Mouse (Mus musculus) adrenal gland, adult (tissue): ENCODE measurements around the gene Olfr456.
"Not testable (repeated sequence)": the region's sequence is repeated elsewhere in the genome, so short reads cannot be mapped to it uniquely, and the experiment has no call there.

ENCODE experiments used
- DNase-seq, 2 experiments: peaks; one replicate each; pipeline ENCODE4 v3.0.0; 2022 to 2023; ENCODE audit warnings: low spot score in 1 of 2; ENCODE audit not compliant: inconsistent age in 2 of 2

The Olfr456 gene

DNA sequence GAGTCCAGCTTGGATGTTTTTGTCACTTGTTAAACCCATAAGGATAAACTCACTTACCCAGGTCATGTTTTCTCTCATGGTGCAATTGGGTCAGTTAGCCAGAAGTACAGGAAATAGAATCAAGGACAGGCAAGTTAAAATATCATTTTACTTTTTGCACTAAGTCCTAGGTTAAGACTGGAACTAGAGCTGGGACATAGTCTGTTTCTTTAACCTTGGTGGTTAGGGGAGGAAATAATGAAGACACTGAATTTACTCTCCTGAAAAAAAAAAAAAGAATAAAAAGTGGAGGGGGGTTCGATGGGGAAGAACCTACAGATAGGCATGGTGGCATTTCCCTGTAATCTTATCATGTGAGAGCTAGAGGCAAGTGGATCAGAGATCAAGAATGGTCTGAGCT, at the start of gene Olfr456:
Gene Olfr456, minus strand, starts transcription at position 101 of the 400 bp plus-strand sequence.
- no peak for DNase-seq

DNA sequence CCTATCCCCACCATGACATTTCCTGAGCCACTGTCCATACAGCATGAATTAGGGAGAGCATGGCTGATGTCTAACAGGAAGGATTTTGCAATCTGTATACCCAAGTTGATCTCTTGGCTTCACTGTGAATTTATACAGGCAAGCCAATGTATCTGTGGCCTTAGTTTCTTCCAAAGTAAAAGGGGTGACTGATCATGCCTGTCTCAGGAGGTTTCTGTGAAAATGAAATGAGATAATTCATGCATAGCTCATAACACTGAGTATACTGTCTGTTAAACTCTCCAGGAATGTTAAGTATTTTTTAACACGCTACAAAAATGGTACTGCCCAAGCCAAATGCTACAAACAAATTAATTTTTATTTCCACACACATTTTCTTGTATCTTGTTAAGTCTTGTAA, 26.4 kb upstream of the Olfr456 start:
- DNase-seq = no peak

DNA sequence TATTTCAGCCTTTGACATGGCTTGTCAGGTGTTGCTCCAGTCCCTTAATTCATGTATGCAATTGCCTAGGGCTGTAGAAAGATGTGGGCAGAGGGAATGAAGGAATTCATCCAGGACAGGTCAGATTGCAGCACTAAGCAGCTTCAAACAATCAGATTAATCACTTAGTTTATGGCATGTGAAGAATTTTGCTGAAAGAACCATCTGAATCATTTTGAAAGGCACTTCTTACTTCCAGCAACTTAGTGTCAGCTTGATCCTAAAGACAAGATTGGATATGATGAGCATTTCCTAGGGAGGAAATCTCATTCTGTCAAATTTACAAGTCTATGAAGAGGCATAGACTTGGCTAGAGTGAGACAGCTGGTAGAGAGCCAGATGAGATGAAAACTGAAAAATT, 22.3 kb upstream of the Olfr456 start:
- DNase-seq = no peak

DNA sequence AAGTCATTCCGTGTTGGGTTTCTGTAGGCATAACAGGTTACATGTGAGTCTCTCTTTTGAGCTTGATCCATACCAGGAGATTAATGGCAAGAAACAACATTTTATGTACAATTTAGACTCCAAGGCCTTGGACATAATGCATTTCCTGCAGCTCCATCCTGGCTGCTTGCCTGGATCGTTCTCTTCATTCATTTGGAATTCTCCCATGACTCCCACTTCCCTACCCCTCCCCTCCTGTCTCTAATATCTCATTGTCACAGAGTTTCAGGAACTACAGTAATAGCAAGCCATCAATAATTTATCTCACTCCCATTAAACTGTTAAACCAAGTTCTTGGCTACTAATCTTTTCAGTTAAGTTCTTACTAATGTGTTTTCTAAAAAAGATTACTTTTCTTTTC, 16.5 kb upstream of the Olfr456 start:
- DNase-seq = no peak

DNA sequence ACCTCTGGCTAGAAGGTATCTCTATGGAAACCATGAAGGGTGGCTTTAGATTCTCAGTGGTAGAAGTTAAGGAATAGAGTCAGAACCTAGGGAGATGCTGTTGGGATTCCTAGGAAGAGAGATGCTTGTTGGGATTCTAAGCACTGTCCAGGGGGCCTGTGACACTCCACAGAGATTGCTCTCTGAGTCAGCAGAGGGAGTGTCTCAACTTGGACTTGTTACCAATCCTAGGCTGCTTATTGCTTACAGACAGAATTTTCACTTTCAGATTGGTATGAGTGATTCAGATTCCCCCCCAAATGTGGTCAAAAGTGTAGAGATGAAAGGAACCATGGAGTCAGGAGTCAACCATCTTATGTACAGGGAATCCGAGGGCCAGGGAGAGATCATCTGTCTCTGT, 2.7 kb upstream of the Olfr456 start:
- no peak for DNase-seq

DNA sequence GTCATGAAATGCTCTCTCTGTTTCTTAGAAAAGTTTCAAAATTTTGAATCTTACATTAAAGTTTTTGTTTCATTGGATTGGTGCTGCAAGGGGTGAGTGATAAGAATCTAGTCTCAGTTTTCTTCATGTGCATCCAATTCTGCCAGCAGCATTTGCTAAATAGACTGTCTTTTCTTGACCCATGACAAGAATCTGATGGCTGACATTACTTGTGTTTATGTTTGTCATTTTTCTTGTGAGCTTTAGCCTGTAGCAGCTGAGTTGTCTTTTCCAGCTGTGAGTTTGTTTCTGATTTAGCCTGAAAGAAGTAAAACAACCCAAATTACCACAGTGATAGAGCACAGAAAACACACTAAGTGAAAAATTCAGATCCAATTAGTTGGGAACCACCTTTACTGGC, 2.4 kb downstream of the Olfr456 start:
- no peak for DNase-seq

DNA sequence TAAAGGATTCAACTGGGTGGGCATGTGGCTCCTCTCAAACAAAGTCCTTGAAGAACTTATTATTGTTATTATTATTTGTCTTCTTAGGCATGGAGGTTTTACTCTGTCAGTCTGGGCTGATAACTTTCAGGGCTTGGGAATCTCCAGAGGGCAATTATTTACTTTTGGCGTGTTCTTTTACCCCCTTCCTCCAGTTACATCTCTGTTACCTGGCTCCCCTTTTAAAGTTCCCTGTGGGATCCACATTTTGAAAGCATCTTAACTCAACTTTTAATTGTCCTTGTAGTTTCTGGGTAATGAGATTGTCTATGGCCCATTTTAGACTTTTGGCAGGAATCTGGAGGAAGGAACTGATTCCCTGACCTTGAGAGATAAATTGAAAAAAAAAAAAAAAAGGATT, 10.8 kb downstream of the Olfr456 start, which contains the start of gene Olfr457:
Gene Olfr457, minus strand, starts transcription at position 101 of the 400 bp plus-strand sequence.
- no peak for DNase-seq

DNA sequence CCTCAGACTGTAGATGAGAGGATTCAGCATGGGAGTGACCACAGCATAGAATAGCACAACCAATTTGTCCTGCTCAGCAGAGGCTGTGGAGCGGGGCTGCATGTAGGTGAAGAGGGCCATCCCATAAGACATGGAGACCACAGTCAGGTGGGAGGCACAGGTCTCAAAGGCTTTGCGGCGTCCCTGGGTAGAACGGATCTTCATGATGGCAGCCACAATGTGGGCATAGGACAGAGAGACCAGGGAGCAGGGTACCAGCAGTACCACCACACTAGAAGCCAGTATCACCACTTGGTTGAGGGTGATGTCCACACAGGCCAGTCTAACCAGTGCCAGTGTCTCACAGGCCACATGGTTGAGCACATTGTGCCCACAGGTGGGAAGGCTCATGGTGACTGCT, 15.7 kb downstream of the Olfr456 start:
- DNase-seq = not testable (repeated sequence)

DNA sequence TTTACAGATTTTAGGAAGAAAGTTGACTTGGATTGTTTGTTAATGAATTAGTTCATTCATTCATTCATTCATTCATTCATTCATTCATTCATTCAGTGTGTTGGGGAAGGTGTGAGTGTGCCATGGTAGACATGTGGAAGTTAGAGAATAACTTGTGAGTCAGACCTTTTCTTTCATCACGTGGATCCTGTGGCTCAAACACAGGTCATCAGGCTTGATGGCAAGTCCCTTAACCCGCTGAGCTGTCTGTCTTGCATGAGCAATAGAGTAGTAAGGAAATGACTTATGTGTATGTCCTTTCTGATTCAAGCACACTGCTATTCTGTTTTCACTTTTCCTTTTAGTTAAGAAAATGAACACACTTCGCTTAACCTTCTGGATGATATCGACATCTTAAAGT, 16.5 kb downstream of the Olfr456 start:
- DNase-seq = no peak

DNA sequence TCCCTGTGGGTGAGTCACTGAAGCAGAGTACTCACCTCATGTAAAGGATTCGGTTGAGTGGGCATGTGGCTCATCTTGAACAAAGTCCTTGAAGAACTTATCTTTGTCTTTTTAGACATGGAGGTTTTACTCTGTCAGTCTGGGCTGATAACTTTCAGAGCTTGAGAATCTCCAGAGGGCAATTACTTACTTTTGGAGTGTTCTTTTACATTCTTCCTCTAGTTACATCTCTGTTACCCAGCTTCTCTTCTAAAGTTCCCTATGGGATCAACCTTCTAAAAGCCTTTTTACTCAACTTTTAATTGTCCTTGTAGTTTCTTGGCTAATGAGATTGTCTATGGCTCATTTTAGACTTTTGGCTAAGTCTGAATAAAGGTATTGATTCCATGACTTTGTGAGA, 21.9 kb downstream of the Olfr456 start, which contains the start of gene Olfr458:
Gene Olfr458, minus strand, starts transcription at position 101 of the 400 bp plus-strand sequence.
- DNase-seq = no peak

DNA sequence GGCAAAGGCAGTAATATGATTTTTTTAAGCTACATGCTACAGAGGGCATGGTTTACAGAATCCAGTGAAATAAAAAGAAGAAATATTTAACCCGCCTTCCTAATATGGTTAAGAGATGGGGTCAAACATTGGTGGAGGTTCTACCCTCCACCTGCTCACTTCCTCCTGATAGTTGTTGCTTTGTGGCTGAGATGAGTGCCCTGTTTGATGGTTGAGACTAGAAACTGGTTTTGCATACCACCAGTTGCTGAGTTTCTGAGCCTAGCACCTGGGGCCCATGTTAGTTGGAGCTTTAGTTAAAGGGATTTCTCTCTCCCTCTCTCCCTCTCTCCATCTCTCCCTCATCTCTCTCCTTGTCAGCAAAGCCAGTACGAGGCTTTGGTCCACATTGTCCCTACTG, 39.6 kb downstream of the Olfr456 start:
- no peak for DNase-seq

DNA sequence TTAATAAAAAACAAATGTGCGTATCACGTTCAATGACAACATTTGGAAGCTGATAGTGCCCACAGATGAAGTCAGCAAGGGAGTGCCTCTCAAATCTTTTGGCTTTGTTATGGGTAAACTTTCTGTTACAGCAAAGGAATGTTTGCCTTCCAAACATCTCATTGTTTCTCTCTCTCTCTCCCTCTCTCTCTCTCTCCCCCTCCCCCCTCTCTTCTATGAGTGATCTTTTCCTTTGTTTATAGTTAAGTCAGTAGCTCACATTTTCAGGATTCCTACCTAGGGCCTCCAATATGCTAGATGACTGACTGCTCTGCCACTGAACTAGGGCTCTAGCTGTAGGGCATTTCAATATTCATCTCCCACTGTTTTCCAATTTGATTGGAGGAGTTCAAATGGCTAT, 42.5 kb downstream of the Olfr456 start:
- no peak for DNase-seq

DNA sequence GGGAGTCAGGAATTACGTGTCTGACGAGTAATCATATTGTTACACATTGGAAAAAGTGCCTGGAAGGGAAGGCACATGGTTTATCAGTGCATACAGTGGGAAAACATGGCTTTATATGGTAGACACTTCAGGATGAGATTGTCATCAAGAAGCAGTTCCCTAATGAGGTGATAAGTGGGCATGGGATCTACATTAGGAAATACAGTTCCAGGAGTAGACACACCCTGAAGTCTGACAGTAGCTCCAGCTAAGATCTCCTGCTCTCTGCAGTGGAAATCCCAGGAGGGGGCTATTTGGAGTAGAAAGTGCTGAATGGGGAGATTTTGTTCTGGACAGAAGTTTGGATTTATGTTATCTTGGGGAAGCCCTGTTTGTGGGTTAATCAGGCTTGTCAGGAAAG, 45.6 kb downstream of the Olfr456 start:
- DNase-seq = no peak
